Mouse (Mus musculus) MEL (cell line): ENCODE data around the gene Ephb2. TPM values are rescaled to one million over a fixed set of nuclear protein-coding genes. Genes with fewer than 3 reads are reported as not detected.

Source experiments
- DNase-seq: peaks from one replicate; pipeline ENCODE4 v3.0.0; 2011; ENCODE audit warnings: low read depth, low spot score
- H3K27ac ChIP-seq: 2 replicates; pipeline ENCODE4 v1.5.1; 2012; ENCODE audit warnings: low read depth, mild to moderate bottlenecking, control low read depth, low read length, moderate library complexity; ENCODE audit not compliant: control insufficient read depth
- H3K27me3 ChIP-seq, 2 experiments: fragments of 150-350 bp in 1 of 2; sonication (generic) in 1 of 2; 2 replicates each; pipeline ENCODE4 v1.6.1; 2012; ENCODE audit warnings: low read length in 2 of 2, mild to moderate bottlenecking in 2 of 2, improper control_type of control experiment in 1 of 2, moderate library complexity in 1 of 2; ENCODE audit not compliant: insufficient read depth in 2 of 2, control insufficient read depth in 1 of 2
- H3K36me3 ChIP-seq, 2 experiments: 2 replicates each; pipeline ENCODE4 v1.6.1; 2012 to 2014; ENCODE audit warnings: low read length in 2 of 2, improper control_type of control experiment in 1 of 2, inconsistent platforms in 1 of 2, mild to moderate bottlenecking in 1 of 2; ENCODE audit not compliant: insufficient read depth in 2 of 2, control insufficient read depth in 1 of 2
- H3K4me1 ChIP-seq, 2 experiments: fragments of 150-350 bp in 1 of 2; sonication (generic) in 1 of 2; 2 replicates each; pipeline ENCODE4 v1.6.1; 2012; ENCODE audit warnings: low read length in 2 of 2, improper control_type of control experiment in 1 of 2, mild to moderate bottlenecking in 1 of 2; ENCODE audit not compliant: insufficient read depth in 2 of 2, control insufficient read depth in 1 of 2
- H3K4me3 ChIP-seq, 2 experiments: fragments of 150-350 bp in 1 of 2; sonication (generic) in 1 of 2; 2 replicates each; pipeline ENCODE4 v1.5.1; 2012; ENCODE audit warnings: low read depth in 2 of 2, low read length in 2 of 2, mild to moderate bottlenecking in 2 of 2, moderate library complexity in 2 of 2, control low read depth in 1 of 2, improper control_type of control experiment in 1 of 2; ENCODE audit not compliant: control insufficient read depth in 1 of 2, insufficient read depth in 1 of 2
- H3K79me2 ChIP-seq: 2 replicates; pipeline ENCODE4 v1.6.1; 2012; ENCODE audit warnings: mild to moderate bottlenecking, low read length, moderate library complexity; ENCODE audit not compliant: control insufficient read depth, poor library complexity, insufficient read depth
- H3K9ac ChIP-seq: 2 replicates; pipeline ENCODE4 v1.6.1; 2012; ENCODE audit warnings: low read depth, mild to moderate bottlenecking, control low read depth, low read length, moderate library complexity; ENCODE audit not compliant: control insufficient read depth, poor library complexity, severe bottlenecking
- H3K9me3 ChIP-seq: fragments of 150-350 bp; sonication (generic); replicated peaks from 2 replicates; pipeline ENCODE4 v1.6.1; 2012; ENCODE audit warnings: mild to moderate bottlenecking, low read length, improper control_type of control experiment, moderate library complexity; ENCODE audit not compliant: insufficient read depth
- BHLHE40 ChIP-seq: IDR thresholded peaks from 2 replicates; pipeline ENCODE4 v1.6.1; 2012; ENCODE audit warnings: low read depth, mild to moderate bottlenecking, inconsistent platforms, low read length, improper control_type of control experiment, borderline replicate concordance
- CHD1 ChIP-seq: IDR thresholded peaks from 2 replicates; pipeline ENCODE4 v1.6.1; 2012; ENCODE audit warnings: low read depth, mild to moderate bottlenecking, inconsistent platforms, low read length, improper control_type of control experiment
- CHD2 ChIP-seq: IDR thresholded peaks from 2 replicates; pipeline ENCODE4 v1.6.1; 2011; ENCODE audit warnings: low read length, improper control_type of control experiment
- CTCF ChIP-seq, 3 experiments: IDR thresholded peaks in 2 of 3; conservative IDR thresholded peaks in 1 of 3; 2 replicates each; pipeline ENCODE4 v1.5.1; 2011 to 2012; ENCODE audit warnings: low read length in 3 of 3, low read depth in 2 of 3, mild to moderate bottlenecking in 2 of 3, improper control_type of control experiment in 1 of 3, inconsistent platforms in 1 of 3, mixed read lengths in 1 of 3, moderate library complexity in 1 of 3; ENCODE audit not compliant: control insufficient read depth in 1 of 3, insufficient read depth in 1 of 3, poor library complexity in 1 of 3, severe bottlenecking in 1 of 3
- EP300 ChIP-seq, 2 experiments: IDR thresholded peaks; 2 replicates each; pipeline ENCODE4 v1.6.1; 2011; ENCODE audit warnings: improper control_type of control experiment in 2 of 2, low read length in 2 of 2, low read depth in 1 of 2, mild to moderate bottlenecking in 1 of 2
- GABPA ChIP-seq: IDR thresholded peaks from 2 replicates; pipeline ENCODE4 v1.6.1; 2012; ENCODE audit warnings: low read depth, mild to moderate bottlenecking, inconsistent platforms, low read length, improper control_type of control experiment, moderate library complexity
- HCFC1 ChIP-seq: IDR thresholded peaks from 2 replicates; pipeline ENCODE4 v1.6.1; 2012; ENCODE audit warnings: low read depth, mild to moderate bottlenecking, inconsistent platforms, low read length, improper control_type of control experiment, moderate library complexity
- KAT2A ChIP-seq: conservative IDR thresholded peaks from 2 replicates; pipeline ENCODE4 v1.6.1; 2012; ENCODE audit warnings: low read depth, low read length, improper control_type of control experiment, inconsistent platforms
- MAX ChIP-seq: IDR thresholded peaks from 2 replicates; pipeline ENCODE4 v1.6.1; 2011; ENCODE audit warnings: low read length, improper control_type of control experiment
- MYB ChIP-seq: IDR thresholded peaks from 2 replicates; pipeline ENCODE4 v1.6.1; 2011; ENCODE audit warnings: mild to moderate bottlenecking, low read depth, low read length, improper control_type of control experiment
- POLR2AphosphoS2 ChIP-seq: IDR thresholded peaks from 2 replicates; pipeline ENCODE4 v1.6.1; 2011; ENCODE audit warnings: low read length, improper control_type of control experiment
- POLR2AphosphoS5 ChIP-seq: IDR thresholded peaks from 2 replicates; pipeline ENCODE4 v1.6.1; 2012; ENCODE audit warnings: low read depth, borderline replicate concordance, mild to moderate bottlenecking, inconsistent platforms, low read length, moderate library complexity, mixed read lengths
- RAD21 ChIP-seq: IDR thresholded peaks from 2 replicates; pipeline ENCODE4 v1.6.1; 2011; ENCODE audit warnings: mild to moderate bottlenecking, low read depth, low read length, improper control_type of control experiment
- RCOR1 ChIP-seq: IDR thresholded peaks from 2 replicates; pipeline ENCODE4 v1.6.1; 2012; ENCODE audit warnings: low read depth, mild to moderate bottlenecking, inconsistent platforms, low read length, improper control_type of control experiment
- SIN3A ChIP-seq: IDR thresholded peaks from 2 replicates; pipeline ENCODE4 v1.6.1; 2012; ENCODE audit warnings: low read length, improper control_type of control experiment, inconsistent platforms
- SMC3 ChIP-seq: IDR thresholded peaks from 2 replicates; pipeline ENCODE4 v1.6.1; 2011; ENCODE audit warnings: low read depth, low read length, improper control_type of control experiment
- TCF12 ChIP-seq: IDR thresholded peaks from 2 replicates; pipeline ENCODE4 v1.6.1; 2014; ENCODE audit warnings: low read depth, mild to moderate bottlenecking, inconsistent platforms, low read length, improper control_type of control experiment, moderate library complexity
- UBTF ChIP-seq: IDR thresholded peaks from 2 replicates; pipeline ENCODE4 v1.6.1; 2012; ENCODE audit warnings: low read depth, mild to moderate bottlenecking, inconsistent platforms, low read length, improper control_type of control experiment, moderate library complexity, borderline replicate concordance; ENCODE audit not compliant: insufficient read depth
- ZKSCAN1 ChIP-seq: IDR thresholded peaks from 2 replicates; pipeline ENCODE4 v1.6.1; 2012; ENCODE audit warnings: low read depth, mild to moderate bottlenecking, inconsistent platforms, low read length, improper control_type of control experiment, moderate library complexity
- ZNF384 ChIP-seq: IDR thresholded peaks from 2 replicates; pipeline ENCODE4 v1.6.1; 2012; ENCODE audit warnings: low read depth, mild to moderate bottlenecking, inconsistent platforms, low read length, improper control_type of control experiment
- polyA plus RNA-seq, 2 experiments: library from polyadenylated mRNA; stranded (reverse) in 1 of 2; unstranded in 1 of 2; fragments of >175 nt in 1 of 2; fragments of >200 nt in 1 of 2; gene quantifications; 2 replicates each; pipeline versions ENCODE4 v1.2.1 to v1.2.4; 2012; ENCODE audit warnings: low replicate concordance in 2 of 2, low read depth in 1 of 2; ENCODE audit not compliant: insufficient read length in 2 of 2, insufficient read depth in 1 of 2, missing spikeins in 1 of 2
- total RNA-seq: library from RNA; depleted of rRNA; stranded (reverse); fragments of 300-350 nt; gene quantifications from 2 replicates; pipeline ENCODE4 v1.2.3, GENCODE M21; 2012

The Ephb2 gene
- total and polyA plus RNA-seq, 3 experiments = 1.9 to 4.1 TPM; not detected in 1

DNA sequence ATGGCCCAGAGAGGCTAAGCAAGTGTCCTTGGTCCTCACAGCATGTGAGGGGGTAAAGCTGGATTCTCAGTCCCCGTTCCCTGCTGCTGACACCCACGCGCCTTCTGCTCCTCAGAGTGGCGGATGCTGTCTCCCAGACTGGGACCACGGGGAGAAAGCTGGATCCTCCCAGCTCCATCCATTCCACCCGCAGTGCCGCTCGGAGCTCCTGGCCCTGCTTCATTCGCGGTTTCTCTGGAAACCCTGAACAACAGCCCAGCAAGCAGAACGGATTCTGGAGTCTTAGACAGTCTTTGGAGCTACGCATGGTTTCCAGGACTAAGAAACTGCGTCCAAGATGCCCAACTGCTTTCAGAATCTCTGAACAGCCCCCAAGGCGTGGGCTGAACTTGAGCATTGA is 93.9 kb downstream of the Ephb2 start:
- H3K4me3 ChIP-seq = no peak overlapping the region

GRCm38 (mm10) chr4:136740963-136741362 is 94.8 kb downstream of the Ephb2 start:
- DNase-seq = no peak
- Histone ChIP-seq H3K36me3 (no peaks in the 10 kb centered on the region), H3K27me3 (no peaks in the 10 kb centered on the region), H3K9me3 (no peaks in the 10 kb centered on the region), H3K4me3 (no peak overlapping the region), H3K27ac (no peak overlapping the region), H3K4me1 (no peaks in the 10 kb centered on the region), H3K79me2 (no peaks in the 10 kb centered on the region), H3K9ac (no peak overlapping the region)
- TF ChIP-seq POLR2AphosphoS2 (no peak), SMC3 (no peak), TCF12 (no peak), BHLHE40 (no peak), CTCF (IDR thresholded peaks at IDR 0.05 in 2 of 3, conservative IDR thresholded peaks at IDR 0.05 in 1 of 3; ENCODE audit: control insufficient read depth in 1 of 3, insufficient read depth in 1 of 3, low read depth in 2 of 3, low read length in 3 of 3, poor library complexity in 1 of 3, severe bottlenecking in 1 of 3) (no peak), SIN3A (no peak), HCFC1 (no peak), KAT2A (no peak), UBTF (no peak), RAD21 (no peak), CHD2 (no peak), CHD1 (no peak), GABPA (no peak), RCOR1 (no peak), MAX (no peak), MYB (no peak), ZKSCAN1 (no peak)

More for the DNA sequence above, 93.9 kb downstream of the Ephb2 start:
- Histone ChIP-seq H3K27me3 (no peaks in the 10 kb centered on the region), H3K36me3 (no peaks in the 10 kb centered on the region), H3K79me2 (no peaks in the 10 kb centered on the region), H3K4me1 (no peaks in the 10 kb centered on the region), H3K27ac (no peak overlapping the region), H3K9me3 (no peaks in the 10 kb centered on the region), H3K9ac (no peak overlapping the region)
- TF ChIP-seq RAD21 (no peak), EP300 (IDR thresholded peaks at IDR 0.05; ENCODE audit: low read depth in 1 of 2, low read length in 2 of 2) (no peak), ZNF384 (no peak), POLR2AphosphoS5 (no peak), CTCF (IDR thresholded peaks at IDR 0.05 in 2 of 3, conservative IDR thresholded peaks at IDR 0.05 in 1 of 3; ENCODE audit: control insufficient read depth in 1 of 3, insufficient read depth in 1 of 3, low read depth in 2 of 3, low read length in 3 of 3, poor library complexity in 1 of 3, severe bottlenecking in 1 of 3) (no peak)
- no peak for DNase-seq
